Mouse (Mus musculus) gastrocnemius, postnatal 10 days (tissue): ENCODE results near the gene Treml2. TPM values are rescaled to one million over a fixed set of nuclear protein-coding genes. Genes with fewer than 3 reads are reported as not detected.
"Not testable (repeated sequence)": the region's sequence is repeated elsewhere in the genome, so short reads cannot be mapped to it uniquely, and the experiment has no call there.

Experiments
- DNase-seq: peaks from one replicate; pipeline ENCODE4 v3.0.0; 2021; ENCODE audit warnings: mixed read lengths
- total RNA-seq, 2 experiments: library from RNA; stranded (reverse); gene quantifications; 2 replicates each; pipeline ENCODE4 v1.2.3; 2021

Treml2 gene
- total RNA-seq, 2 experiments from 2014 or later, result 0.18 TPM; not detected in 1

- DNase-seq, result no peak
Measured at GRCm38 (mm10) chr17:48293500-48294194, 5.7 kb upstream of the Treml2 start.

DNA sequence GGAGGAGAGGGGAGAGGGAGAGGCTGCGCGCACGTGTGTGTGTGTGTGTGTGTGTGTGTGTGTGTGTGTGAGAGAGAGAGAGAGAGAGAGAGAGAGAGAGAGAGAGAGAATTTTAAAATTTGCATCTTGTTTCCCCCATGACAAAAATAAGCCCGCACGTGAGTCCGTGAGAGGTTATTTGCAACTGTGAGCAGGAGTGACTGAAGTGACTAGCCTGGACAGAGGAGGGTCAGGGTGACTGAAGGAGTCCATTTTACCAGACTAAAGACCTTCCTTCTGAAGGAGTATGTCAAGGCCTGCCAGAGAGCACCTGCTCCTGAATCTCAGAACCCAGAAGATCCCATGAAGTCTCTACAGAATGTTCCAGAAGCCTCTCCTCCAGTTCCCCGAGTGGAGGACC lies 458 bp downstream of the Treml2 start:
- DNase-seq, result no peak

GRCm38 (mm10) chr17:48300199-48300598 lies 901 bp downstream of the Treml2 start:
- DNase-seq, result no peak

GRCm38 (mm10) chr17:48300861-48301260 lies 1.6 kb downstream of the Treml2 start:
- DNase-seq, result no peak

DNA sequence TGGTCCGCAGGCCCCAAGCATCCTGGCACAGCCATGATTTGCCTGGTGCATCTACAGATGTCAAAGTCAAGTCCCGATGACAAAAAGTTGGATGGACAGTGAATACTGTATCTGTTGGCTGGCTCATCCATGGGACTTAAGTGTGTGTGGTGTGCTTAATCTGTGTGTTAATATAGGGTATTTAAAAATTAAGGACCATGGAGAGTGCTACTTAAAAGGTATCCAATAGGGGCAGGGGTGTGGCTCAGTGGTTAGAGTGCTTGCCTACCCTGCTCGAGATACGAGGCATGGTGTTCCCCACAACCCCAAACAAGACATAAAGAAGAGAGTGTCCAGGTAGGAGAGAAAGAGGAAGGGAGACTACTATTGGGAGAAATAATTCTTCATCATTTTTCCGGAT lies 2.5 kb downstream of the Treml2 start:
- DNase-seq, result no peak

DNA sequence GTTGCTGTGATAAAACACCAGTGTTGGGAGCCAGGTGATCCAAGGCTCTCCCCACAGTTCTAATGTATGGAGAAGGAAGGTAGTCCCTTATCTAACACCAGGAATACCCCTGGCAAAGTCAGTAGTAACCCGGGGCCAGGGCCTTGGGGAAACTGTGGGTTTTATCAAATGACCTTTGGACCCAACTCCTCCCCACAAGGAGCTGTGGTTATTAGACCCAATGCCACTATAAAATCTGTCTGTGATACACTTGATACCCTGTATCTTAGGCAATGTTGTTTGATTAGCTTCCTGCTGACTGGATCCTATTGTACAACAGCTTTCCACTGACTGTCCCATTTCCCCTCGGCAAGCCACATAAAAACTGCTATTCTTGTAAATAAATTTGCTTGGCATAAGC lies 12.8 kb downstream of the Treml2 start:
- DNase-seq, result no peak

- DNase-seq, result not testable (repeated sequence)
Measured at GRCm38 (mm10) chr17:48315905-48316579, 16.7 kb downstream of the Treml2 start, which contains the start of gene B430306N03Rik. B430306N03Rik (plus strand) TSS chr17:48316141.

DNA sequence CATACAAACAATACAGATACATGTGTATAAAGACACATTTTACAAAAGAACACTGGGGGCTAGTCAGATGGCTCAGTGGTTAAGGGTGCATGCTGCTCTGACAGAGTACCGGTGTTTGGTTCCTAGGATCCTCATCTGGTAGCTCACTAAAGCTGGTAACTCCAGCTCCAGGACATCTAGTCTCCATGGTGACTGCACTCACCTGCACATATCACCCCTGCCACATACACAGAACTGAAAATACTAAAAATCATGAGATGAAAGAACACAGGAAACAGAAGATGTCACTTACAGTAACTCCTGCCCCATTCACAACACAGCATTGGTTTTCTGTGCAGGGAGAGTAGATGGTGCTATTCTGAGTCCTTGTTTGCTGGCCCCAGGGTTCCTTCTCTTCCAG lies 19.4 kb downstream of the Treml2 start:
- DNase-seq, result no peak

DNA sequence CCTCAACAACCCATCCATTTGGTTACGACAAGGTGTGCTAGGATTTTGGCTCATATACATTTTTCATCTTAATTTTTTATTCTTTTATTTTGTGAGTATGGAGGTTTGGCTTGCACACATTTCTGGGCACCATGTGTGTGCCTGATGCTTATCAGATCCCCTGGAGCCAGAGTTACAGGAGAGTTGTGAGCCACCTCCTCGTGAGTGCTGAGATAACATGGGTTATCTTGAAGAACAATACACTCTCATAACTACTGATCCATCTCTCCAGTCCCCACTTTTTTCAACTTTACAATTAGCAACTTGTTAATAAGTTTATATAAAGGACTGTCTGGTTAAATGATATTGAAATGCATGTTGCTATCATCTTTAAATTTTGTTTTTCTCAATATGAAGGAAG lies 22.0 kb downstream of the Treml2 start:
- DNase-seq, result no peak

DNA sequence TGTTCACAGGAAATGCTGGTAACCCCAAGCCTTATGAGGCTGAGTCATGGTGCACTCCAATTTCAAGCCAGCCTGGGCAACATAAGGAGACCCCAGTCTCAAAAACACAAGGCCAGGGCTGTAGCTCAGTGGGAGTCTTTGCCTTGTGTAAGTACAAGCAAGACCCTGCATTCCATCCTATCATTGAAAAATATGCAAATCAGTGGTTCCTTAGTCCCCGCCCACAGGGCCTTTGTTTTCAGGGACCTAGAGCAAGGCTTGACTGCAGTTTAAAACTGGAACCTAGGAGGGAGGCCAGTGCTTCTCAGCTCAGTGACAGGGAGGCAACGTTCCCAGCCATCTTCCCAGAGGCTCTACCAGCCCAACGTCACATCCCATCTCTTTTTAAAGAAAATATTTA lies 23.9 kb downstream of the Treml2 start:
- no peak for DNase-seq

- DNase-seq, result no peak
Measured at GRCm38 (mm10) chr17:48324258-48324657, 25.0 kb downstream of the Treml2 start.

GRCm38 (mm10) chr17:48325093-48325492 lies 25.8 kb downstream of the Treml2 start:
- no peak for DNase-seq

DNA sequence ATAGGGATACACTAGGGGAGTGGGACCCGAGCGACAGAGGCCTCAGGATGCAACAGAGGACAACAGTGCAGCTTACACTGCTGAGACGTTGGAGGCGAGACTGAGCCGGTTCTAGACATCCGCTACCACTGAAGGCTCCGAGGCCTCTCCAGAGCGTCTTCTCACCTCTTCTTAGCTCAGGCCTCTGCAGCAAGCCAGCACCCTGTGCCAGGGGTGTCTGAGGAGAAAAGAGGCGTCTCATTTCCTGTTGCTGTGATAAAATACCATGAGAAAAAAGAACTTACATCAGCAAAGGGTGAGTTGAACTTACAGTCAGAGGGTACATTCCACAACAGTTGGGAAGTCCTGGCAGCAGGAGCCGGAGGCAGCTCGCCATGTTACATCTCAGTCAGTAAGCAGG lies 26.3 kb downstream of the Treml2 start:
- no peak for DNase-seq

GRCm38 (mm10) chr17:48326656-48327055 lies 27.4 kb downstream of the Treml2 start:
- DNase-seq, result no peak

GRCm38 (mm10) chr17:48332524-48332923 lies 33.2 kb downstream of the Treml2 start:
- no peak for DNase-seq

DNA sequence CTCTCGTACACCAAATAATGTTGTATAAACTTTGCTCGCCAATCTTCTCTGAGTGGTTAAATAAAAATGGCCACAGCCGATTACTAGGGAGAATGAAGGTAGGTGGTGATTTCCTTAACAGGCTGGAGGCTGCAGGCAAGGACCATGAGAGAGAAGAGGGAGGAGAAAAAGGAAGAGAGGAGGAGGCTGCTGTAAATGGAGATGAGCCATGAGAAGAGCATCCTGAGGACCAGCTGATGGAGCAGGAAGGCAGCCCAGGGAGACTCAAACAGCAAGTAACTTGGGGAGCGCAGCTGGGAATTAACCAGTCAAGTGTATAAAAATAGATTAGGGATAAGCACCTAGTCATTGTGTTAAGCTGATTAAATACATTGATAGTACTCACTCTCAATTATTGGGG lies 34.9 kb downstream of the Treml2 start:
- DNase-seq, result no peak

- peak; percentile 87 for DNase-seq
Measured at GRCm38 (mm10) chr17:48336857-48337256, 37.6 kb downstream of the Treml2 start.

DNA sequence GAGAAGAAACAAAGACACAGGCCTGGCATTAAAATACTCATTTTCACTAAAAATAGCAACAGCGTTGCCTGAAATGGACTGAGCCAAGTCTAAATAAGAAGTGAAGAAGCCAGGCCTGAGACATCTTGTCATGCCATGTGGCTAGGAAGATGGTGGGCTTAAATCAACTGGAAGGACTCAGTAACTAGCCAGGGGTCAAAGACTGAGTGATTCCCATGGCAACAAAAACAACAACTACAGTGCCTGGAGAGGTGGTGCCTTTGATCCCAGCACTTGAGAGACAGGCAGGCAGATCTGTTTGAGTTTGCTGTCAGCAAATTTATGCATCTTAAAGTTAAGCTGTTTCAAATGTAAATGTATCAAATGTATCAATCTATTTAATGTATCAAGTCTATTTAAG lies 41.0 kb downstream of the Treml2 start:
- DNase-seq, result no peak

GRCm38 (mm10) chr17:48341947-48342346 lies 42.6 kb downstream of the Treml2 start:
- DNase-seq, result no peak

DNA sequence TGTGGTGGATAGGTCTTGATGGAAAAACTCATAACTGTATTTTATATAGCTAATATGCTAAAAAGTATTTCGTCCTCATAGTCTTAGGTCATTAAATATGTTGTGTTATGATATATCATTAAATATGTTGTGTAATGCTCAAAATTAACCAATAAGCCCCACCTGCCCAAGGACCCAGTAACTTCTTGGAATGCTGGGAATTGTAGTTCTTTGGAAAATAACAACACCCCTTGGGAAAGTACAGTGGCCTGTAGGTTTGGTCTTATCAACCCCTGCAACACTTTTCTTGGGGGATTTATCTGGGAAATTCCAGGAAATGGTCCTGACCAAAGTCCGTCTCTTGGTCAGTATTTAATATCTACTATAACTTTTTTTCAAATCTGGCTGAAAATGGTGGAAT lies 43.8 kb downstream of the Treml2 start:
- no peak for DNase-seq

- DNase-seq, result no peak
Measured at GRCm38 (mm10) chr17:48345824-48346223, 46.5 kb downstream of the Treml2 start.

GRCm38 (mm10) chr17:48346231-48346630 lies 46.9 kb downstream of the Treml2 start, which contains the start of gene Trem2:
Trem2 (plus strand) TSS chr17:48346401.
- no peak for DNase-seq

DNA sequence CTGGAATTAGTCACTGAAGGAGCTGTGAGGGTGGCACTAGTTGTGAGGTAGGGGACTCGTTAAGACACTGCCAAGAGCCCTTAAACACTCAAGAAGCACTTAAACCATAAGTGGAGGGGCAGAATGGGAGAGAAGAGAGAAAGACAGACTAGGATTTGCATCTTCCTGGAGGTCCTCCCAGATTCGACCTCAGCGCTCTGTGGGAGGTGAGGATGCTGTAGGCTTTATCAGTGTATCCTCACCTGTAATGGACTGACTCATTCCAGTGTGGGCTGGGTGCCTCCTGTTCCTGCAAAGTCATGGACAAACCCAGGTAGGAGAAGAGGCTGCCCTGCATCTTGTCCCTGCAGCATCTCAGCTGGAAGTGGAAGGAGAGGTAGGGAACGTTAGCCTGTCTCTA lies 47.5 kb downstream of the Treml2 start:
- no peak for DNase-seq

DNA sequence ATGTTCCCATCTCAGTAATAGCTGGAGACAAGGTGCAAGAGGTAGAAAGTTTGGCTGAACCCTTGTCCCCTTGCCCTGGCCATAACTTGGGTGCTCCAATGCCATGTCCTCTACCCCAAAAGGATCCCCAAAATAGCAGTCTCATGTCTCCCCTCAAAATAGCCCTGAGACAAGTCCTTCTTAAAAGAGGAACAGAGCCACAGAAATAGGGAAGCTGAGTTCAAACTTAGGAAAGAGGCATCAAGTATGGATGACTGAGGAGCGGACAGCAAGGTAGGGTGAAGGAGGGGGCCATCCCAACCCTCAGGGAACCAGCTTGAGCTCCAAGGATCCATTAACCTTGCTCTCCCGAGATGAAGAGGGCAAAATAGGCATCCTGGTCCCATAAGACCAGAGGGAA lies 48.0 kb downstream of the Treml2 start:
- no peak for DNase-seq
